9 mouse cellular contexts compared by ENCODE assay signal in genomic region chr16:92158461-92159091, GRCm38 (mm10).
DNase-seq lines count a peak whose midpoint lies in the region; ATAC-seq lines count a peak whose summit lies in the region.
"Had no signal": no experiment of that assay in that cellular context is flagged by ENCODE, and none has a peak within 500 bp of the region (broad histone marks: within the 10 kb centered on the region; RNA-seq: fewer than 3 reads in every experiment).

No protein-coding gene starts in this region.

- peak overlapping the region; percentile 68 for H3K27ac ChIP-seq in intestine, embryonic 16.5 days (ENCODE audit: low read length)

- ATAC-seq in intestine, embryonic 16.5 days, result peak; percentile 92
- ATAC-seq: Patski had no signal

- no peaks in the 10 kb centered on the region for H3K9me3 ChIP-seq in intestine, embryonic 16.5 days (ENCODE audit: control insufficient read depth, low read length)

- no peaks in the 10 kb centered on the region for H3K36me3 ChIP-seq in intestine, embryonic 16.5 days (ENCODE audit: control insufficient read depth, insufficient read depth, low read length)

- 2% methylated on average over 29 of the region's 30 CpGs for WGBS in intestine, embryonic 16.5 days

- no peaks in the 10 kb centered on the region for H3K27me3 ChIP-seq in intestine, embryonic 16.5 days (replicated peaks; ENCODE audit: control insufficient read depth, insufficient read depth, low read length)
- H3K27me3 ChIP-seq: Patski had no signal

- peaks cover 15% of the 10 kb centered on the region; the same call in 1 of the 2 replicates for H3K4me1 ChIP-seq in intestine, embryonic 16.5 days (ENCODE audit: control insufficient read depth, insufficient read depth, low read length)

- peak overlapping the region; percentile 55 for H3K4me3 ChIP-seq in intestine, embryonic 16.5 days (ENCODE audit: low read length)

- DNase-seq in adrenal gland, adult 18-20 months (ENCODE audit: low spot score in 2 of 2), result peak; percentile 56
- peak; percentile 83 for DNase-seq in embryo, embryonic 10.5 days (ENCODE audit: low spot score)
- DNase-seq in gastrocnemius, postnatal 25 days, result peak; percentile 57
- DNase-seq in left cerebral cortex, adult 9 months (ENCODE audit: low spot score in 2 of 2), result peak; percentile 49 to 73
- DNase-seq in lung, postnatal 4 days, result peak; percentile 73 to 85
- peak; percentile 74 for DNase-seq in right cerebral cortex, postnatal 14 days
- no peak for DNase-seq in spleen, postnatal 4 days (ENCODE audit: low spot score in 2 of 2)

- peak overlapping the region; percentile 65 for H3K9ac ChIP-seq in intestine, embryonic 16.5 days (ENCODE audit: low read depth, low read length)

- peak overlapping the region; percentile 90 for H3K4me2 ChIP-seq in intestine, embryonic 16.5 days (ENCODE audit: low read depth, low read length)

Comparison
In these comparisons a context has a peak if more than half of its experiments do, and no peak if none do; other contexts are left out.
1. DNase-seq: peak in adrenal gland, adult 18-20 months (2 of 2), embryo, embryonic 10.5 days (single experiment), gastrocnemius, postnatal 25 days (single experiment), left cerebral cortex, adult 9 months (2 of 2), lung, postnatal 4 days (2 of 2) and right cerebral cortex, postnatal 14 days (single experiment); none in spleen, postnatal 4 days (0 of 2).